18 mouse cellular contexts compared by ENCODE assay signal in the genomic region with DNA sequence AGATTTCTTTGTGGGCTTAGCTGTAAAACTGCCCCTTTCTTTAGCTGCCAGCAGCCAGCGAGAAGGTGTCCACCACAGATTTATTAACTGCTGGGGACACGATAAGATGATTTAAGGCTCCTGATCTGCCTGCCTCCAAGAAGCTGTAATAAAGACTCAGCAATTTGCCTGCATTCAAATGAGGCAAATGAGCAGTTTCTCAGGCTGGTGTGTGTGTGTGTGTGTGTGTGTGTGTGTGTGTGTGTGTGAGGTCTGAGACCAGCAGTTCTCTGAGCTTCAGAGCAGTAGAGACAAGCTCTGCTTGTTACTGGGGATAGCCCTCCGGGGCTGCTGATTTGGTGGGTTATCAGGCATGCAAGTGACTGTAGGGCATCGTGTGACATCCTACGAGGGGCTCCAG.
"Had no signal": no experiment of that assay in that cellular context is flagged by ENCODE, and none has a peak within 500 bp of the region (broad histone marks: within the 10 kb centered on the region; RNA-seq: fewer than 3 reads in every experiment).

No protein-coding gene starts in this region.

- H3K27me3 ChIP-seq: liver, embryonic 12.5 days; midbrain, embryonic 12.5 days; midbrain, embryonic 15.5 days; neural tube, embryonic 12.5 days had no signal

- H3K4me1 ChIP-seq: liver, embryonic 12.5 days; midbrain, embryonic 12.5 days; midbrain, embryonic 15.5 days had no signal

- DNase-seq: lung, adult 18-20 months; lung, embryonic 14.5 days; lung, postnatal 10 days; retina, postnatal 1 day; right cerebral cortex, adult 18-20 months; right cerebral cortex, postnatal 25 days; right cerebral cortex, postnatal 4 days; spleen, adult 18-20 months; thymus, adult 18-20 months; thymus, postnatal 14 days; thymus, postnatal 36 days had no signal

- H3K9ac ChIP-seq: liver, embryonic 12.5 days; liver, embryonic 14.5 days; lung, embryonic 14.5 days; midbrain, embryonic 12.5 days; midbrain, embryonic 15.5 days; neural tube, embryonic 12.5 days had no signal

- H3K4me2 ChIP-seq: liver, embryonic 12.5 days; lung, embryonic 14.5 days; midbrain, embryonic 12.5 days; midbrain, embryonic 15.5 days; neural tube, embryonic 12.5 days had no signal

- H3K27ac ChIP-seq: liver, embryonic 12.5 days; liver, embryonic 14.5 days; midbrain, embryonic 10.5 days; midbrain, embryonic 12.5 days; midbrain, embryonic 15.5 days; neural tube, embryonic 12.5 days had no signal

- H3K36me3 ChIP-seq: liver, embryonic 12.5 days; midbrain, embryonic 10.5 days; midbrain, embryonic 12.5 days; midbrain, embryonic 15.5 days; neural tube, embryonic 12.5 days had no signal

- H3K4me3 ChIP-seq: liver, embryonic 12.5 days; midbrain, embryonic 10.5 days; midbrain, embryonic 12.5 days; midbrain, embryonic 15.5 days; myocyte; neural tube, embryonic 12.5 days had no signal

- ATAC-seq: liver, embryonic 12.5 days; midbrain, embryonic 15.5 days had no signal

- H3K9me3 ChIP-seq: liver, embryonic 12.5 days; midbrain, embryonic 10.5 days; midbrain, embryonic 12.5 days; midbrain, embryonic 15.5 days; neural tube, embryonic 12.5 days had no signal
